Mouse (Mus musculus) stomach, embryonic 15.5 days (tissue): Measurements from ENCODE around the gene Astn1. TPM values are rescaled to one million over a fixed set of nuclear protein-coding genes. Genes with fewer than 3 reads are reported as not detected.

Source experiments
- ATAC-seq: fragments of 200-750 bp; cut with Nextera tagmentation; 2 replicates; pipeline ENCODE4 v1.8.0; 2017; ENCODE audit warnings: low read depth, moderate number of reproducible peaks, moderate TSS enrichment; ENCODE audit not compliant: insufficient read depth, low FRiP score
- H3K27ac ChIP-seq: fragments of 300-500 bp; sonication (generic); 2 replicates; pipeline ENCODE4 v1.5.1; 2015; ENCODE audit warnings: mild to moderate bottlenecking, inconsistent platforms
- H3K27me3 ChIP-seq: fragments of 300-500 bp; sonication (generic); replicated peaks from 2 replicates; pipeline ENCODE4 v1.6.1; 2015; ENCODE audit warnings: inconsistent platforms
- H3K36me3 ChIP-seq: fragments of 300-500 bp; sonication (generic); 2 replicates; pipeline ENCODE4 v1.6.1; 2015; ENCODE audit warnings: inconsistent platforms
- H3K4me1 ChIP-seq: fragments of 300-500 bp; sonication (generic); 2 replicates; pipeline ENCODE4 v1.6.1; 2015; ENCODE audit warnings: inconsistent platforms
- H3K4me2 ChIP-seq: fragments of 300-500 bp; sonication (generic); 2 replicates; pipeline ENCODE4 v1.6.1; 2015; ENCODE audit warnings: mild to moderate bottlenecking, inconsistent platforms
- H3K4me3 ChIP-seq: fragments of 300-500 bp; sonication (generic); replicated peaks from 2 replicates; pipeline ENCODE4 v1.5.1; 2015; ENCODE audit warnings: inconsistent platforms
- H3K9ac ChIP-seq: fragments of 300-500 bp; sonication (generic); 2 replicates; pipeline ENCODE4 v1.6.1; 2015; ENCODE audit warnings: inconsistent platforms
- H3K9me3 ChIP-seq: fragments of 300-500 bp; sonication (generic); 2 replicates; pipeline ENCODE4 v1.6.1; 2016; ENCODE audit warnings: inconsistent platforms
- WGBS: fragments of 180-500 bp; shearing (Covaris S2); methylation state at CpG from one replicate; pipeline ENCODE4 v1.1.7; 2015; 5-methylcytosine and 5-hydroxymethylcytosine counted together
- polyA plus RNA-seq: library from polyadenylated mRNA; unstranded; fragments of >200 nt; fragmentation: Nextera tagmentation; extraction: Ambion mirVana; gene quantifications from 2 replicates; pipeline ENCODE4 v1.2.1, GENCODE M21; 2015

Gene Astn1
- polyA plus RNA-seq, 1 experiment from 2014 or later, result 1.1 TPM

DNA sequence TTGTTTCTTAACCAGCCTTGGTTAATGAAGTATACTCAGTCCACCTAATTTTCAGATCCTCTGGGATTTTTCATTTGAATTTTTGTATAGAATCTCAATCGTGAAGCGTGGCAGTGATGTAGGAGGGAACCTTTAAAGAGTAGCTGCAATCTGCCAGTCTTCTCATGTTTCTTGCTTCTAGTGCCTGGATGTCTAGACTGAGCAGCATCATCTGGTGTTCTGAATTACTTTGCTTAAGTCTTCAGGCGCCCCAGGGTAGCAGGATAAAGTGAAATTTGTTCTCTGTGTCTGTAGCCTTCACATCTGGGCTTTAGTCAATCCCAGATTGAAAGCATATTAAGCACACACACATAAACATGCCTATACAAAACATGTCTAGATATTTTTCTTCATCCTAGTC lies 21.1 kb downstream of the Astn1 start:
- H3K9ac ChIP-seq, result no peak overlapping the region
- no peaks in the 10 kb centered on the region for H3K36me3 ChIP-seq
- no peaks in the 10 kb centered on the region for H3K9me3 ChIP-seq
- no peak overlapping the region for H3K4me2 ChIP-seq
- no peak overlapping the region for H3K27ac ChIP-seq
- WGBS, result 75% methylated on average over 3 of the region's 3 CpGs
- H3K27me3 ChIP-seq, result no peaks in the 10 kb centered on the region
- ATAC-seq, result no peak
- H3K4me3 ChIP-seq, result no peak overlapping the region
- no peaks in the 10 kb centered on the region for H3K4me1 ChIP-seq

DNA sequence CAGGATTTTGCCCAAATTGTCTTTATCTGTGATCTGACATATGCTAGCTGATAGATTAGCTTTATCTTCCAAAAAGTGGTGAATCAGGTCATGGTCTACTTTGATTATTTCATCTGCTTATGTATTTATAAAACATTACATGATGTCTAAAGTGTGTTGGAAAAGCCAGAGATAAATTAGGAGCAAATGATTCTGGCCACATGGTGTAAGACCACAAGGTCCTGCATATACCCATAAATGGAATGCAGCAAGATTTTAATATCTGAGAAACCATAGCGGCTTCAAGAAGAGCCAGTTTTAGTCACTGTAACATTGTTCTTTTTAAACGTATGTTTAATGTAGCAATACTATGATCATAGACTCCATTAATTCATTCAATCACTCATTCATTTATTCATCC lies 23.2 kb downstream of the Astn1 start:
- no peaks in the 10 kb centered on the region for H3K27me3 ChIP-seq
- no peak overlapping the region for H3K4me2 ChIP-seq
- H3K4me3 ChIP-seq, result no peak overlapping the region
- H3K9ac ChIP-seq, result no peak overlapping the region
- H3K9me3 ChIP-seq, result no peaks in the 10 kb centered on the region
- no peak for ATAC-seq
- no peaks in the 10 kb centered on the region for H3K36me3 ChIP-seq
- no peaks in the 10 kb centered on the region for H3K4me1 ChIP-seq
- 81% methylated on average over 2 of the region's 2 CpGs for WGBS
- H3K27ac ChIP-seq, result no peak overlapping the region

DNA sequence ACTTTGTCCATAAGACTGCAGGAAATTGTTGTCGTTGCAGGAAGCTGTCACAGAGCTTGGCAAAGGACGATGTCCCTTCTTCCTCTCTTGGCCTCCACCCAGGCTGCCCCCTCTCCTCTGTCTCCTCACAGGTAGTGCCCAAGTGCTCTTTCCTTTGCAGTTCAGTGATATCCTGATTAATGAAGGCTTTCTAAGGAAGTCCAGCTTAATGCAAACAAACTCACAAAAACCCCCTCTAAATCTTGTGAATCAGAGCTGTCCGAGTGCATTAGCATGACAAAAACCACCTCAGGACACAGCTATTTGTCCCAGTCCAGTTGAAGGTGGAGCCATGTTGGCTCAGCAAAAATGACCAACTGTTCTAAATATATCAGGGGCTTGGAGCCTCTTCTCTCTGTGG lies 24.7 kb downstream of the Astn1 start:
- no peak overlapping the region for H3K4me3 ChIP-seq
- no peaks in the 10 kb centered on the region for H3K27me3 ChIP-seq
- H3K4me2 ChIP-seq, result no peak overlapping the region
- 26% methylated on average over 3 of the region's 3 CpGs for WGBS
- H3K27ac ChIP-seq, result no peak overlapping the region
- no peaks in the 10 kb centered on the region for H3K36me3 ChIP-seq
- no peaks in the 10 kb centered on the region for H3K4me1 ChIP-seq
- no peaks in the 10 kb centered on the region for H3K9me3 ChIP-seq
- no peak overlapping the region for H3K9ac ChIP-seq
- no peak for ATAC-seq

DNA sequence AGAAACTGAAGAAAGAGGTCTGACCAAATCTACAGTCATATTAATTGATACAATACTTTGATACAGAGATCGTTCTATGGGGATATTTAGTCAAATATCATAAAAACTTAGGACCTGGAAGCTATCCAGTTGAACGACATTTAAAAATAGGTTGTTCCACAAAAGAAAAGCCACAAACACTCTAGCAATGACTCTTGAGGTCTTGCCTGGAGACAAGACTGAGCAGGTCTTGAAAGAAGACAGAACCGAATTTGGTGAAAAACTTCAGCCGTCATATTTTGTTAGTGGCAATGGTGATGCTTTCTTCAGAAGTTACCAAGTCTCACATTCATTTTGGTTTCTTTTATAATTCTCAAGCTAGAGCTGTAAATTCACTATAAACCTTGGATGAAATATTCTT lies 26.9 kb downstream of the Astn1 start:
- ATAC-seq, result no peak
- H3K27me3 ChIP-seq, result no peaks in the 10 kb centered on the region
- H3K4me1 ChIP-seq, result no peaks in the 10 kb centered on the region
- no peak overlapping the region for H3K9ac ChIP-seq
- no peak overlapping the region for H3K27ac ChIP-seq
- no peak overlapping the region for H3K4me2 ChIP-seq
- no peak overlapping the region for H3K4me3 ChIP-seq
- WGBS, result 92% methylated on average over 4 of the region's 4 CpGs
- H3K36me3 ChIP-seq, result no peaks in the 10 kb centered on the region
- no peaks in the 10 kb centered on the region for H3K9me3 ChIP-seq

DNA sequence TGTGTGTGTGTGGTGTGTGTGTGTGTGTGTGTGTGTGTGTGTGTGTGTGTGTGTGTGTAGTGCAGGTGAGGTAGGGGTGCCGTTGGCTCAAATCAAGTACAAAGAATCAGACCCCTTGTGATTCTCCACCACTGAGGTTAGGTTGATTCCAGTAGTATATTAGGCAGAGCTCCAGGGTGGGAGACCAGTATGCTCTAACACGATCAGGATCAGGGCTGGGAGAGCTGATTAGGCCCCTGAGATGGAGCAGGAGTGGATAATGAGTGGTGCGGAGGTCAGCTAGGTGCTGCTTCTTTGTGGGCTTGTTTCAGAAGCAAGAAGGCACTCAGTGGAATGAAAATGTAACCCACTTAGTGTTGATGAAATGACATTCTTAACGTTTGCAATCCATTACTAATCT lies 28.6 kb downstream of the Astn1 start:
- no peak overlapping the region for H3K4me3 ChIP-seq
- H3K36me3 ChIP-seq, result no peaks in the 10 kb centered on the region
- no peaks in the 10 kb centered on the region for H3K27me3 ChIP-seq
- no peak overlapping the region for H3K27ac ChIP-seq
- no peaks in the 10 kb centered on the region for H3K4me1 ChIP-seq
- no peaks in the 10 kb centered on the region for H3K9me3 ChIP-seq
- H3K4me2 ChIP-seq, result no peak overlapping the region
- H3K9ac ChIP-seq, result no peak overlapping the region
- WGBS, result 54% methylated on average over 4 of the region's 4 CpGs
- no peak for ATAC-seq

DNA sequence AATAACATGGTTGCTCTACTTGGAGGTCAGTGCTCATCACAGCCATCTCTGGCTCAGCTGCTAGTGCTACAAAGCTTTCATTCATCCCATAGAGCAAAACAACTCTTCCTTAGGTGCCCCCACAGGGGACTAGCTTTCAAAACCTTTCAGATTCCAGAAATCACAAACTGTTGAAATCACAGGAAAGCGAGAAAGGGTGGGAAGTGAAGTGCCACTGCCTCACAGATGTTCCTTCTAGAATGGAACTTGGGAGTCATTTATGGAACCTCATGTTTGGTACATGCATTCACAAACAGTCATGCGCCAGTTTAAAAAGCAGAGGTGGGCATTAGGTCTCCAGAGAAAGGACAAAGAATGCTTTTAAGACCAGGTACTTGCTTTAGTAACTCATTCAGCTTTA lies 35.0 kb downstream of the Astn1 start:
- WGBS, result 80% methylated on average over 2 of the region's 2 CpGs
- Histone ChIP-seq H3K4me3 (no peak overlapping the region), H3K4me2 (no peak overlapping the region), H3K4me1 (no peaks in the 10 kb centered on the region), H3K36me3 (no peaks in the 10 kb centered on the region), H3K9ac (no peak overlapping the region), H3K27me3 (no peaks in the 10 kb centered on the region), H3K27ac (no peak overlapping the region), H3K9me3 (no peaks in the 10 kb centered on the region)
- ATAC-seq, result no peak

DNA sequence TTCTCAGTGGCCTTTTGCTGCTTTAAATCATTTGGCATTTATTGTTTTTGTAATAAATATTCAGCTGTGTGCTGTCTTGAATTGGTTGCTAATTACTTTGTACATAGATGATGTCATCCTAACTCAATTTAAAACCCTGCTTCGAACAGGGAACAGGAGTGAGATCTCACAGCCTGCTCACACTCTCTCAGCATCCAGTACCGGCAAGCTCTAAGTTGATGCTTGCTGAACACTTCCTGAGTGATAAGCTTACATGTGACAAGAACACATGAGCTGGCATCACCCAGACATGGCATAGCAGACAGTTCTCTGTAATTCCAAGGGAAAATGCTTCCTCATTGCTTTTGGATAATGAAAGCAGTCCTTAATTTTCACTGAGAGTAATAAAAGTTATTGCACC lies 38.8 kb downstream of the Astn1 start:
- no peaks in the 10 kb centered on the region for H3K9me3 ChIP-seq
- H3K27me3 ChIP-seq, result no peaks in the 10 kb centered on the region
- H3K4me2 ChIP-seq, result no peak overlapping the region
- H3K4me3 ChIP-seq, result no peak overlapping the region
- H3K27ac ChIP-seq, result no peak overlapping the region
- no peaks in the 10 kb centered on the region for H3K4me1 ChIP-seq
- WGBS, result 56% methylated on average over 2 of the region's 2 CpGs
- H3K36me3 ChIP-seq, result no peaks in the 10 kb centered on the region
- H3K9ac ChIP-seq, result no peak overlapping the region
- no peak for ATAC-seq

DNA sequence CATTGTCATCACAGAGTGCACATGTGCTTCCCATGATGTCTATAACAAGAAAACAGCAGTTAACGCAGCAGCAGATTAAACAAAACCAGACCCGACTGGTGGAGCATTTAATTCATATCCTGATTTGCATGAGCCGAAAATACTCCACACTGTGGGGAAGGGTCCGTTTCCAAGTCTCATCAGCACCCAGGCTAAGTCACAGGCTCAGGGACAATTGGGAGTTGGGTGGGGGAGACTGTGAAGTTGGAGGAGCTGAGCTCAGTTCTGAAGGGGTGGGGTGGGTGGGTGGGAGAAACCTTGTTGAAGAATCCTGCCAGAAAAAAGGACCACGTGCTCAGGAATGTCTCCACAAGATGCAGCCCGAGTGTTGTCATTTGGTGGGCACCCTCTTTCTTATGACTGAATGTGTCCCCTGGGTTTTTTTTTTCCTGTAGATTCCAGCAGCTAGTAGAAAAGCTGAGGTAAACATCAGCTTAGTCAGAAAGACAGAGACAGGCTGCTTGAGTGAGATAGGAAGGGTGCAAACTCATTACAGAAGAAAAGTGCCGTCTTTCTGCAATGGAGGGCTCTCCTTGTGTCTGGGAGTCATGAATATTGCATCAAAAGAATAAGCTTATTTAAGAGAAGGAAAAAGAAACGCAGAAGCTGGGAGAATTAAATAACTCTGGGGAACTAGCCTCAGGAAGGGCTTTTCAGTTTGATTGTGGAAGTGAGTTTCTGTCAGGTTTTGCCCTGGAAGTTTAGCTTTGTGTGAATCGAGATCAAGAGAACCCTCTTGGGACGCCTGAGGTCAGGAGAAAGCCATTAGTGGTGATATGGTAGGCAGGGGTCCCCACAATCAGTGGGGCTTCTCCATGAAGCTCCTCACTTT lies 44.1 kb downstream of the Astn1 start:
- Histone ChIP-seq H3K36me3 (no peaks in the 10 kb centered on the region), H3K4me3 (no peak overlapping the region), H3K9ac (no peak overlapping the region), H3K9me3 (no peaks in the 10 kb centered on the region), H3K27ac (no peak overlapping the region), H3K4me2 (no peak overlapping the region), H3K27me3 (no peaks in the 10 kb centered on the region), H3K4me1 (no peaks in the 10 kb centered on the region)
- WGBS, result 67% methylated on average over 10 of the region's 10 CpGs
- ATAC-seq, result no peak

DNA sequence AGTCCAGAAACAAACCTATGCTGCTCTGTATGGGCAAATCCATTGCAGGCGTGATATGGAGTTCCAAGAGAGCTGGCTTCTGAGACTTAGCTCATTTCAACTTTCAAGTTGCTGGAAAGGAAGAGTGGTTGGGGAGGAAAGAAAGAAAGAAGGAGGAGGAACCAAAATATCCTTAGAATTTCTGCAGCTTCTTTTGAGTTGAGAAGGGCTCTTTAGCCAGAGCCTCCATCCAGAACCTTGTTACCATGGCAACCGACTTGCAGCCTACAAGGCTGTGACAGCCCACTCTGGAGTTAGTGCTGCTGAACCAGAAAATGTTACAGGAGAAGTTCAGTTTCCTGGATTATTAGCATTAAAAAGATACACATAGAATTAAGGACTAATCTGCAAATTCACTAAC lies 46.1 kb downstream of the Astn1 start:
- 80% methylated on average over 2 of the region's 2 CpGs for WGBS
- H3K36me3 ChIP-seq, result no peaks in the 10 kb centered on the region
- H3K4me3 ChIP-seq, result no peak overlapping the region

DNA sequence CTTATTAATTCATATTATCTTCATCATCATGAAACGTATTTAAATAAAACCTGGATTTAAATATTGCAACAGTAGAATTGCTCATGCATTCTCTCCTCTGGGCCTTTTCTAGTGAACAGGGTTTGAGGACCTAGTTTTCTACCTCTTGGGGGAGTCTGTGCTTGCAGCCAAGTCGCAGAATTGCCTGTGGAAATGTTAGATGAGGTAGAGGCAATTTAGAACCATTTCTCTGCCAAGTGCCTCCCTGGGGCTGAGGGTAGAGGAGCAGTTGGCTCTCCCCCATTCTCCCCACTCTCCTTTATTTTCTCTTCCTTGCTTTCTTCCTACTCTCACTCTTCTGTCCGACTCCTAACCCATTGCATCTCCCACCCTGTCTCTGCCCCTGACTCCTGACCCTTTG lies 49.1 kb downstream of the Astn1 start:
- Histone ChIP-seq H3K9ac (no peak overlapping the region), H3K4me3 (no peak overlapping the region), H3K27me3 (no peaks in the 10 kb centered on the region), H3K4me2 (no peak overlapping the region), H3K9me3 (no peaks in the 10 kb centered on the region; the same call in 1 of the 2 replicates), H3K27ac (no peak overlapping the region), H3K36me3 (no peaks in the 10 kb centered on the region), H3K4me1 (no peaks in the 10 kb centered on the region)
- WGBS, result 65% methylated on average over 3 of the region's 3 CpGs
- ATAC-seq, result no peak

More for the DNA sequence above, 46.1 kb downstream of the Astn1 start:
- no peaks in the 10 kb centered on the region for H3K4me1 ChIP-seq
- no peaks in the 10 kb centered on the region; the same call in 1 of the 2 replicates for H3K9me3 ChIP-seq
- no peak for ATAC-seq
- H3K27me3 ChIP-seq, result no peaks in the 10 kb centered on the region
- no peak overlapping the region for H3K9ac ChIP-seq
- no peak overlapping the region for H3K27ac ChIP-seq
- H3K4me2 ChIP-seq, result no peak overlapping the region

DNA sequence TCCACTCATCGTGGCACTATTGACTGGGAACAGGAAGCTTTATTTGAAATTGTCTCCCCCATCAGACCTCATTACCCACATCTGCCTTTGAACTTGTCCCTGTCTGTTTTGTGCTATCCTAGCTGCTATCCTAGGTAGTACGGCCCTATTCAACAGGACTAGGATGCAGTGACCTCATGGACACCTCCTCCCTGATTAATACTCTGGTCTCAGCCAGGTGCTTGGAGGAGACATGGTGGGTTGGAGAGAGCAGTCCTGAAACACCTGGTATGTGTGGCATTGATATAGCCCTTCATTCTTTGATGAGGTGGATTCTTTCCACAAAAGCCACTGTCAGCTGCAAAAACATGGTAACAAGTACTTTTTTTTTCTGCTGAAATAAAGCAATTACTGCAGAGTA lies 52.1 kb downstream of the Astn1 start:
- Histone ChIP-seq H3K27ac (no peak overlapping the region), H3K4me3 (no peak overlapping the region)
- ATAC-seq, result no peak

DNA sequence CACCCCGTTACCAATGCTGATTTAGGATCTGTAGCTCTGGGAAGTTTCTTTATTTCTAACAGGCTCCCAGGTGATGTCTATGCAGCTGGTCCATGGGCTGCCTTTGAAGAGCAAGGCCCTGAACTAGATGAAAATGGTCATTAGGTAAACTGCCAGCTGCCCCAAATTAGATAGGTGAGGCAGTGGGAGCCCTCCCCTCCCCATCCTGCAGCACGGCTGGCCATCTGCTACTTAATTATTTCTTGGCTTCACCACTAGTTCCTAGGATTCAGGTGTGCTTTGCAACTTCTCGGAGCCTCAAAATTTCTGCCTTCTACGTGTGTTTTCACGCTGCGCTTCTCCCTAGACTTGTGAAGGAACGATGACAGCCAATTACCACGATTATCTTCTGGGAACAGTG lies 59.4 kb downstream of the Astn1 start:
- no peaks in the 10 kb centered on the region for H3K4me1 ChIP-seq
- H3K4me2 ChIP-seq, result no peak overlapping the region
- no peak overlapping the region for H3K27ac ChIP-seq
- 80% methylated on average over 8 of the region's 8 CpGs for WGBS
- ATAC-seq, result no peak
- H3K27me3 ChIP-seq, result no peaks in the 10 kb centered on the region
- H3K9ac ChIP-seq, result no peak overlapping the region
- H3K4me3 ChIP-seq, result no peak overlapping the region
- H3K9me3 ChIP-seq, result no peaks in the 10 kb centered on the region
- no peaks in the 10 kb centered on the region for H3K36me3 ChIP-seq

More for the DNA sequence above, 52.1 kb downstream of the Astn1 start:
- WGBS, result 81% methylated on average over 2 of the region's 2 CpGs
- Histone ChIP-seq H3K36me3 (no peaks in the 10 kb centered on the region), H3K4me1 (no peaks in the 10 kb centered on the region), H3K9ac (no peak overlapping the region), H3K9me3 (no peaks in the 10 kb centered on the region; the same call in 1 of the 2 replicates), H3K27me3 (no peaks in the 10 kb centered on the region), H3K4me2 (no peak overlapping the region)

DNA sequence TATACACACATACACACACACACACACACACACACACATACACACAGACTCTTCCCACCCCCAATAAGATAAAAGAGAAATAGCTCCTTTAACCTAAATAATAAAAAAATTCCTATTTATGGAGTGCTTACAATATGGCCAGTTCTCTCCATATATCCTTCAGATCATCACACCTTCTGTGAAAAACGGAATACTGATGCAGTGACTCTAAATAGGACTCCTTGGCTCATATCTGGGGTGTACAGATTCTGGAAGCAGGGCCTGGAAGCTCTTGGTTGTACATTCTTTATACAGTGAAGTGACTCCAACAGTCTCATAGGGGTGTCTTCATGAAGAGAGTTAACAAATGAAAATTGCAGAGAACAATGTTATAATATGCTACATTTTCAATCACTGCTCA lies 60.7 kb downstream of the Astn1 start:
- ATAC-seq, result no peak
- Histone ChIP-seq H3K9ac (no peak overlapping the region), H3K4me3 (no peak overlapping the region), H3K27ac (no peak overlapping the region), H3K4me2 (no peak overlapping the region), H3K4me1 (no peaks in the 10 kb centered on the region), H3K27me3 (no peaks in the 10 kb centered on the region), H3K9me3 (no peaks in the 10 kb centered on the region), H3K36me3 (no peaks in the 10 kb centered on the region)
- WGBS, result 42% methylated on average over 1 of the region's 1 CpGs
